Mouse (Mus musculus): ENCODE results near the gene Slc35g3. TPM values are rescaled to one million over a fixed set of nuclear protein-coding genes. Genes with fewer than 3 reads are reported as not detected.

Gene Slc35g3
- polyA plus RNA-seq, 1 experiment from 2014 or later: 0.33 TPM

DNA sequence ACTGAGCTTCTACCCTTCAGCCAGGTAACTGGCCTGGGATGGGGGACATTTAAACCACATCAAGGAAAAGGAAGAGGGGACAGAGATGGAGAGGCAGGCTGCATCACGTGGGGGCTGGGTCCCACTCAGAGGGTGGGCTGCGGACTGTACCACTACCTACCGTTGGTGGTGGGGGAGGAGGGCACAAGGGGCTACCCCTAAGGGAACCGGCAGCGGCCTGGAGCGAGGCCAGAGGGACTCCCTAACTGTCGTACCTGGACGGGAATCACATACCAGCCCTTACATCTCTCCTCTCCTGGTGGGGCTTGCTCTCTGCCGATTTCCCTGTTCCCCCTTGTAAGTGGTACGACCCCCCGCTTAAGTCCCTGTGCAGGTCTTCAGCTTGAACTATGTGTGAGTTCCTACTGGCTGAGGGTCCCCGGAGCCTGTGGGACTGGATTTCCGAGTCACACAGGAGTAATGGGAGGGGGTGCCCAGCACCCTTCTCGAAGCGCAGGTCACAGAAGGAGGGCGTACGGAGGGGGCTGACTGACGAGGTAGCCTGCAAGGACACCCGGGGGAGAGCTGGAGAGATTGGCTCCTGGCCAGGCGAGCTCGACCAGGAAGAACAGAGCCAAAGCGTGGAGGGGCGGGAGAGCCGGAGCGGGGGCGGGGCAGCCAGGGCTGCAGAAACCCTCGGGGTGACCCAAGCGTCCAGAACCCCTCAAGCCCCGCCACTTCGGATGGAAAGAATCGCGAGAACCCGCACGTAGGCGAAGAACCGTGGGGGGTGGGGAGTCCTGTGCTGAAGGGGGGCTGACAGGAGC lies 38.8 kb upstream of the Slc35g3 start:
- peaks cover 58% of the 10 kb centered on the region for H3K27me3 ChIP-seq (replicated peaks)
- peak; percentile 20 for ATAC-seq (ENCODE audit: insufficient number of reproducible peaks, low FRiP score)
- H3K9ac ChIP-seq: peak overlapping the region; percentile 81
- no peaks in the 10 kb centered on the region for H3K36me3 ChIP-seq
- under 1% methylated on average over 34 of the region's 36 CpGs for WGBS
- H3K9me3 ChIP-seq (replicated peaks): no peaks in the 10 kb centered on the region
- peaks cover 58% of the 10 kb centered on the region for H3K4me1 ChIP-seq (replicated peaks)
- peak overlapping the region; percentile 89 for H3K4me2 ChIP-seq
- H3K27ac ChIP-seq (ENCODE audit: poor library complexity, severe bottlenecking): peak overlapping the region; percentile 49; the same call in 1 of the 2 replicates
- H3K4me3 ChIP-seq: peak overlapping the region; percentile 62

DNA sequence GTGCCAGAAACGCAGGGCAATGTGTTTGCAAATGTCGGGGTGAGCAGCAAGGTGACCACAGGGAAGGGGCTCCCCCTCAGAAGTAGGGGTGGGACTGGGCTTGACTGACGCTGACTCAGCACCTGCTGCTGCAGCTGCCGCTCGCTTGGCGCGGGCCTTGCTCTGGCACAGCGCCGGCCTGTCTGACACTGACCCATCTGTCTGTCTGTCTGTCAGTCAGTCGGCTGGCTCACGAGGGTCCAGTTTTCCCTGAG lies 38.3 kb upstream of the Slc35g3 start:
- WGBS: 0% methylated on average over 11 of the region's 11 CpGs
- H3K27ac ChIP-seq (ENCODE audit: poor library complexity, severe bottlenecking): no peak overlapping the region
- H3K9me3 ChIP-seq (replicated peaks): no peaks in the 10 kb centered on the region
- H3K4me3 ChIP-seq: peak overlapping the region; percentile 62
- peak overlapping the region; percentile 81 for H3K9ac ChIP-seq
- H3K36me3 ChIP-seq: no peaks in the 10 kb centered on the region
- peaks cover 53% of the 10 kb centered on the region for H3K27me3 ChIP-seq (replicated peaks)
- H3K4me2 ChIP-seq: peak overlapping the region; percentile 89
- ATAC-seq (ENCODE audit: insufficient number of reproducible peaks, low FRiP score): no peak
- H3K4me1 ChIP-seq (replicated peaks): peaks cover 58% of the 10 kb centered on the region

DNA sequence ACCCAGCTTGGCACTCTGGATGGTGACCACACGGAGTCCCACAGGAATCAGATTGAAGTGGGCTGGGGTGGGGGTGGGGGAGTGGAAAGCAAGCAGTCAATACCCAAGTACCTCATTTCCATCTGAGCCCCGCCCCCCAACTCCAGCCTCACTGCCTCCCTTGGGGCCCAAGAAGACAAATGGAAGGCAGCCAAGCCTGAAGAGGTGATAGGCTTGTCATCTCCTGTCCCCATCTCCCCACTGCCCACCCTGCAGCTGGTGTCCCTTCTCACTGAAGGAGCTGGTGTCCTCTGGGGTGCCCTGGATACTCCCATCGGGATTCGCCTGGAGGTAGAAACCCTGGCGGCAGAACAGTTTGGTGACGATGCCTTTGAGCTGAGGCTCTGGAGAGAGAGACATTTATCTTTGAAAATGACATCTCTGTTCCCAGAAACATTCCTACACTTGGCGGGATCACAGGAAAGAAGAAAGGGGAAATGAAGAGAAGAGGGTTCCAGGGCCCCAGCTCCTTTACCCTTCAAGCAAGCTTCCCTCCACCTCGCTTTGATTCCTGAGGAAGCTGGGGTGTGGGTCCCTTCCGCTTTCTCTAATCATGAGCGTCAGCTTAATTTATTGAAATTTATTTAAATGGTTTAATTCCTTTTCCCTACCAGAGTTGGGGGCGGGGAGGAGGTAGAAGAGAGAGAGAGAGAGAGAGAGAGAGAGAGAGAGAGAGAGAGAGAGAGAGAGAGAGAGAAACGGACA lies 37.8 kb upstream of the Slc35g3 start:
- Histone ChIP-seq H3K36me3 (no peaks in the 10 kb centered on the region), H3K4me2 (peak overlapping the region; percentile 89), H3K27ac (ENCODE audit: poor library complexity, severe bottlenecking) (no peak overlapping the region), H3K4me1 (replicated peaks) (peaks cover 54% of the 10 kb centered on the region), H3K9me3 (replicated peaks) (no peaks in the 10 kb centered on the region), H3K9ac (peak overlapping the region; percentile 81), H3K4me3 (peak overlapping the region; percentile 62), H3K27me3 (replicated peaks) (peaks cover 49% of the 10 kb centered on the region)
- 26% methylated on average over 12 of the region's 12 CpGs for WGBS
- ATAC-seq (ENCODE audit: insufficient number of reproducible peaks, low FRiP score): no peak

DNA sequence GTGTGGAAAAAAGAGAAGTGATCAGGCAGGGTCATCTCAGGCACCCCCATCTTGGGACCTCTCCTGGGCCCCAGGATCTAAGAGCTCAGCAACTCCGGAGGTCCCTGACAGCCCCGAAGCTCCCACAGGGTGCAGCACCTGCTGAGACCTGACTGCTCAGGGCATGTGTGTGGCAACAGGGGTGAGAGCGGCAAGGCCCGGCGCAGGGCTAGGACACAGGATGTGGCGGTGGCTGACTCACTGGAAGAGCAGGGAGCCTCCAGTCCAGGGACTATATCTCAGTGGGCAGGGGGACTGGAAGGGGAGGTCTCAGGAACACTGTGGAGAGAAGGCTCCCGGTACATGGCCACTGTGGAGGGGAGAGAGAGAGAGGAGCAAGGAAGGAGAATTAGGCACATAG lies 36.2 kb upstream of the Slc35g3 start:
- no peak overlapping the region for H3K9ac ChIP-seq
- H3K4me1 ChIP-seq (replicated peaks): peaks cover 41% of the 10 kb centered on the region
- H3K4me2 ChIP-seq: no peak overlapping the region
- no peak overlapping the region for H3K27ac ChIP-seq (ENCODE audit: poor library complexity, severe bottlenecking)
- peaks cover 54% of the 10 kb centered on the region for H3K27me3 ChIP-seq (replicated peaks)
- no peaks in the 10 kb centered on the region for H3K9me3 ChIP-seq (replicated peaks)
- ATAC-seq (ENCODE audit: insufficient number of reproducible peaks, low FRiP score): no peak
- 69% methylated on average over 7 of the region's 7 CpGs for WGBS
- H3K4me3 ChIP-seq: no peak overlapping the region
- no peaks in the 10 kb centered on the region for H3K36me3 ChIP-seq

DNA sequence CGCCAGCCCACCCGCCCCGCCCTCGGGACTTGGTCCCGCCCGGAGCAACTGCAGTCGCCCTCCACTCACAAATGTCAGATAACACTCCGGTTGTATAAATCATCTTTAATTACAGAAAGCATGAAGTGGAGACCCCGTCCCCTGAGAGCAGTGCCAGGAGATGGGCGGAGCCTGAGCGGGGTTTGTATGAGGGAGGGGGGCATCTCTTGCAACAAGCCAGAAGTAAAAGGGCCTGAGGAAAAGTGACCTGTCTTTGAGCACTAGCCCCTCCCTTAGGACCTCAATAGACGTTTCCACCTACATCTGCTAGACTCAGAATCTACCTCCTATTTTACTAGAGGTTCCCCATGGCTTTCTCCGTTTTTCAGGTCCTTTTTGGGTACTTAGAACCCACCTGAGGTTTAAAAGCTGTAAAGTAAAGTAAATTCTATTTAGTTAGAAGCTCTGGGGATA lies 34.2 kb upstream of the Slc35g3 start:
- ATAC-seq (ENCODE audit: insufficient number of reproducible peaks, low FRiP score): no peak
- H3K27me3 ChIP-seq (replicated peaks): peaks cover 39% of the 10 kb centered on the region
- H3K36me3 ChIP-seq: no peaks in the 10 kb centered on the region
- peak overlapping the region; percentile 54 for H3K4me3 ChIP-seq
- peaks cover 23% of the 10 kb centered on the region for H3K4me1 ChIP-seq (replicated peaks)
- peak overlapping the region; percentile 63 for H3K9ac ChIP-seq
- H3K4me2 ChIP-seq: peak overlapping the region; percentile 94
- 4% methylated on average over 13 of the region's 13 CpGs for WGBS
- no peak overlapping the region for H3K27ac ChIP-seq (ENCODE audit: poor library complexity, severe bottlenecking)
- no peaks in the 10 kb centered on the region for H3K9me3 ChIP-seq (replicated peaks)

DNA sequence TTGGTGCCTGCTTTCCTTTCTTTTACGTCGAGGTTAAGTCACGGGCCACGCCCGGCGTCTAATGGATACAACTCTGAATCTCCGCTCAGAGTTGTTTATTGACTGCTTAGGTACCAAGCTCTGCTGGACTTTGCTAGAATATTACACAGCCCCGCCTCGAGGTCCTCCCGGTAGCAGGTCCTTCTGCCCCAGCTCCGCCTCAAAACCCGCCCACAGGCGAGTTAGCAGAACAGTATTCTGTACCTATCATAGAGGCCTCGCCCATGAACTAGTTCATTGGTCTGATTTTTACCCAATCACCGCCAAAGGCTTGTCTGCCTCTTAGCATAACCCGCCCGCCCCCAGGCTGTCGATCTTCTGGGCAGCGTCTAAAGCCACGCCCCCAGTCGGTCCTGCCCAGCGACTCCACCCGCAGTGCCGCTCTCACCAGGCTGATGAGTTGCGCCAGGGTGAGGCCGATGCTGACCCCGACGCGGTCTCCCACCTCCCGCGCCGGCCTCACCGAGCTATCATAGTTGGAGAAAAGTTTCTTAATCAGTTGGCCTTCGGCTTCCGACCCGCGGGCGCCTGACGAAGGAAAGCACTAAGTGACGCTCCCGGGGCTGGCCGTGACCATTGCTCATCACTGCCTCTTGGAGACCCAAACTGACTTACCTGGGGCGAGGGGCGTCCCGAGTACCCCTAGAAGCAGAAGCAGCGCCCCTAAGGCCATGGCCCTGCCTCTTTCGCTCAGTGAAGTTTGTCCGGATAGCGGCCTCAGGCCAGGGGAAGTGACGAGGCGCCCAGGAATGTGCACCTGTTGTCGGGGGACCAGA lies 33.6 kb upstream of the Slc35g3 start, which contains the start of gene Chrnb1:
Chrnb1 (minus strand) TSS at position 776 of the 815 bp plus-strand sequence.
- ATAC-seq (ENCODE audit: insufficient number of reproducible peaks, low FRiP score): peak; percentile 96
- Histone ChIP-seq H3K4me3 (peak within 1 kb of the TSS; percentile 54), H3K36me3 (no peaks in the 10 kb centered on the region), H3K4me2 (peak within 1 kb of the TSS; percentile 94), H3K27me3 (replicated peaks) (peaks cover 33% of the 10 kb centered on the region), H3K27ac (ENCODE audit: poor library complexity, severe bottlenecking) (no peak within 1 kb of the TSS), H3K9me3 (replicated peaks) (no peaks in the 10 kb centered on the region), H3K4me1 (replicated peaks) (peaks cover 16% of the 10 kb centered on the region), H3K9ac (peak within 1 kb of the TSS; percentile 63)
- WGBS: 2% methylated on average over 52 of the region's 52 CpGs

DNA sequence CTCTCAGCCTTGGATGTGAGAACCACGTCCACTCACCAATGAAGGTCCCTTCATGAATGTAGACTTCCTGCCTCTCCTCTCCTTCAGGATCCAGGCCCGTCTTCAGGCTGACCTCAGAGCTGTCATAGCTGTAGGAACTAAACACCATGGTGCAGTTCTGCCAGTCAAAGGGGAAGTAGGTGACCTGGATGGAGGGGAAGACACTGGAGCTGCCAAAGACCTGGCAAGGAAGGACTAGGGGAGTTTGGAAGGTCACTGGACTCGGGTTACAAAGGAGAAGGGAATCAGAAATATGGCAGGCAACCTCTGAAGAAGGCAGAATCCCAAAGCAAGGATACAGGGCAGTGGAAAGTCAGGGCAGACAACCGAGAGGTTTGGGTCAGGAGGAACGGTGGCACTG lies 31.7 kb upstream of the Slc35g3 start:
- Histone ChIP-seq H3K36me3 (no peaks in the 10 kb centered on the region), H3K27ac (ENCODE audit: poor library complexity, severe bottlenecking) (no peak overlapping the region), H3K4me1 (replicated peaks) (peaks cover 9% of the 10 kb centered on the region; the same call in 1 of the 2 replicates), H3K9me3 (replicated peaks) (no peaks in the 10 kb centered on the region), H3K27me3 (replicated peaks) (peaks cover 20% of the 10 kb centered on the region), H3K4me2 (no peak overlapping the region), H3K9ac (no peak overlapping the region), H3K4me3 (no peak overlapping the region)
- WGBS: 59% methylated on average over 5 of the region's 5 CpGs
- ATAC-seq (ENCODE audit: insufficient number of reproducible peaks, low FRiP score): no peak

DNA sequence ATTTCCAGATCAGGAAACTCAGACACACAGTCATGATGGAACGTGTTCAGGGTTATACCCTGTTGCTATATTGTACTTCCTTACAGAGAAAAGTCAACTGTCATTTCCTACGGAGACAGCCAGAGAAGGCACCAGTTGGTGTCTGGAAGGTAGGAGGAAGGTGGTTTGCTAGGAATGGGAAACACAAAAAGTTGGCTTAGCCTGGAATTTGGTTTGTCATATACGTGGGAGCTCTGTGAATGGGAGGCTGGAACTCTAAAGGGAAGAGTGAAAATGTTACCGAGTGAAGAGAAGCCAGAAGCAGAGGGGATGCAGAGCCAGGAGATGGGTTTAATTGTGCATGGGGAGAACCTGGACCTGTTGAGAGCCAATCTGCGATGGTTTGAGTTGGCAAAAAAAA lies 29.7 kb upstream of the Slc35g3 start:
- Histone ChIP-seq H3K4me3 (no peak overlapping the region), H3K4me2 (no peak overlapping the region)
- 67% methylated on average over 5 of the region's 5 CpGs for WGBS

DNA sequence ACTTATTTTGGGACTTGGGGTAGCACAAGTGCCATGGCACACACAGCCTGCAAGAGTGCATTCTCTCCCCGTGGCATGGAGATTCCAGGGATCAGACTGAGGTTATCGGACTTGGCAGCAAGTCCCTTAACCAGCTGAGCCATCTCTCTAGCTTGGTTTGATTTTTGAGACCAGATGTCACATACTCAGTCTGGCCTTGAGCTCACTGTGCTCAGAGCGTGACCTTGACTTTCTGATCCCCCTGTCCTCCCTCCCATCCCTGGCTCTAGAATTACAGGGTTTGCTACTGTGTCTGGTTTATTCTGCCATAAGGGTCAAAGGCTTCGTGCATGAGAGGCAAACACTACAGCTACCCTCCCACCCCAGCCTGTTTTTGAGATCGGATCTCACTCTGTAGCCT lies 27.7 kb upstream of the Slc35g3 start:
- ATAC-seq (ENCODE audit: insufficient number of reproducible peaks, low FRiP score): no peak
- H3K27me3 ChIP-seq (replicated peaks): 0 out of 2 replicates have a peak, but pooled peaks cover 6% of the 10 kb centered on the region
- no peak overlapping the region for H3K27ac ChIP-seq (ENCODE audit: poor library complexity, severe bottlenecking)
- no peak overlapping the region for H3K4me3 ChIP-seq
- no peak overlapping the region for H3K4me2 ChIP-seq
- H3K4me1 ChIP-seq (replicated peaks): peaks cover 5% of the 10 kb centered on the region; the same call in 1 of the 2 replicates
- no peaks in the 10 kb centered on the region for H3K36me3 ChIP-seq
- H3K9ac ChIP-seq: 0 out of 2 replicates have a peak overlapping the region, but pooled peaks have one; percentile 5
- H3K9me3 ChIP-seq (replicated peaks): no peaks in the 10 kb centered on the region
- 56% methylated on average over 5 of the region's 5 CpGs for WGBS

More for the DNA sequence above, 29.7 kb upstream of the Slc35g3 start:
- Histone ChIP-seq H3K27ac (ENCODE audit: poor library complexity, severe bottlenecking) (no peak overlapping the region), H3K9me3 (replicated peaks) (no peaks in the 10 kb centered on the region), H3K27me3 (replicated peaks) (0 out of 2 replicates have a peak, but pooled peaks cover 6% of the 10 kb centered on the region), H3K9ac (no peak overlapping the region), H3K4me1 (replicated peaks) (peaks cover 9% of the 10 kb centered on the region; the same call in 1 of the 2 replicates), H3K36me3 (no peaks in the 10 kb centered on the region)
- ATAC-seq (ENCODE audit: insufficient number of reproducible peaks, low FRiP score): no peak

DNA sequence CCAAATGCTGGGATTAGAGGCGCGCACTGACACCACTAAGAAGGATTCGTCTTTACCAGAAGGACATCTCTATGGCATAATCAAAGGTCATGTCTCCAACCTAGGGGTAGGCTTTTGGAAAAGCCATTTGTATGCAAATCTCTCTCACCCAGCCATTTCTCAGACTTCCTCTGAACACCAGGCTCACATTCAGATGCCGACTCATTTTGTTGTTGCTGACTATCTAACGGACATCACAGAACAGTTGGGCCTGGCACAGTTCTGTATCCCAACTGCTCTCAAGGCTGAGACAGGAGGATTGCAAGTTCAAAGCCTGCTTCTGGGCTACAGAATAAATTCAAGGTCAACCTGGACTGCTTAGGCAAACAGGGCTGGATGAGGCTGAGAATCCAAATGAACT lies 25.5 kb upstream of the Slc35g3 start:
- Histone ChIP-seq H3K9me3 (replicated peaks) (no peaks in the 10 kb centered on the region), H3K4me2 (no peak overlapping the region), H3K27ac (ENCODE audit: poor library complexity, severe bottlenecking) (no peak overlapping the region), H3K9ac (no peak overlapping the region), H3K36me3 (no peaks in the 10 kb centered on the region), H3K27me3 (replicated peaks) (no peaks in the 10 kb centered on the region), H3K4me3 (no peak overlapping the region), H3K4me1 (replicated peaks) (peaks cover 5% of the 10 kb centered on the region; the same call in 1 of the 2 replicates)
- WGBS: 84% methylated on average over 5 of the region's 5 CpGs
- no peak for ATAC-seq (ENCODE audit: insufficient number of reproducible peaks, low FRiP score)

Data from heart, embryonic 12.5 days (tissue).